Mouse (Mus musculus) C2C12 (cell line): ENCODE measurements around the gene Clk1.

Experiments
- CTCF ChIP-seq: IDR thresholded peaks from one replicate; pipeline ENCODE4 v1.5.1; 2011; ENCODE audit not compliant: control insufficient read depth, insufficient read depth, insufficient read length
- USF1 ChIP-seq: IDR thresholded peaks from one replicate; pipeline ENCODE4 v1.6.1; 2011; ENCODE audit warnings: low read depth, mild to moderate bottlenecking, control low read depth, moderate library complexity

DNA sequence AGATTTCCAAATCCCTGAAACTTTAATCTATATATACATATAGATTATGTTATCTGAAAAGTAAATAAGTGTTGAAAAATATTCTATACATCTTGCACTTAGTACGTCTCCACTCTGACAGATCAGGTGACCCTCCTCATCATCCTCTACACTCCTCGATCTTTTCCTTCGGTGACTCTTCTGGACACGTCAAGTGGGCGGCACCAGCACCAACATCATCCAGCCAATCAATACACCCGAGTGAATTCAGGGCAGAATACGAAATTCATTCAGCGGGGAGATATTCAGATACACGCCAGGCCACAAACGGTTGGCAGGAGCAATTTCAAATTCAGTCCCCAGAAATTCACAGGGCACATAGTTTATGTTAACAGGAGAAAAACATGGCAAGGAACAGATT is 3.8 kb downstream of the Clk1 start:
- TF ChIP-seq CTCF = no peak
- TF ChIP-seq USF1 = no peak
